Mouse (Mus musculus) erythroblast, embryonic 14.5 days (primary cell): ENCODE results near the gene Slc38a3.

Experiments
- GATA1 ChIP-seq: IDR thresholded peaks from 2 replicates; pipeline ENCODE4 v1.6.1; 2012; ENCODE audit warnings: low read length, inconsistent platforms, mixed read lengths
- TAL1 ChIP-seq: IDR thresholded peaks from 3 replicates; pipeline ENCODE4 v1.6.1; 2012; ENCODE audit warnings: low read length, inconsistent platforms, mixed read lengths

GRCm38 (mm10) chr9:107600745-107601144, 68.6 kb downstream of the Slc38a3 start:
- no peak for TF ChIP-seq GATA1
- TF ChIP-seq TAL1 = no peak
